In the genomic region with DNA sequence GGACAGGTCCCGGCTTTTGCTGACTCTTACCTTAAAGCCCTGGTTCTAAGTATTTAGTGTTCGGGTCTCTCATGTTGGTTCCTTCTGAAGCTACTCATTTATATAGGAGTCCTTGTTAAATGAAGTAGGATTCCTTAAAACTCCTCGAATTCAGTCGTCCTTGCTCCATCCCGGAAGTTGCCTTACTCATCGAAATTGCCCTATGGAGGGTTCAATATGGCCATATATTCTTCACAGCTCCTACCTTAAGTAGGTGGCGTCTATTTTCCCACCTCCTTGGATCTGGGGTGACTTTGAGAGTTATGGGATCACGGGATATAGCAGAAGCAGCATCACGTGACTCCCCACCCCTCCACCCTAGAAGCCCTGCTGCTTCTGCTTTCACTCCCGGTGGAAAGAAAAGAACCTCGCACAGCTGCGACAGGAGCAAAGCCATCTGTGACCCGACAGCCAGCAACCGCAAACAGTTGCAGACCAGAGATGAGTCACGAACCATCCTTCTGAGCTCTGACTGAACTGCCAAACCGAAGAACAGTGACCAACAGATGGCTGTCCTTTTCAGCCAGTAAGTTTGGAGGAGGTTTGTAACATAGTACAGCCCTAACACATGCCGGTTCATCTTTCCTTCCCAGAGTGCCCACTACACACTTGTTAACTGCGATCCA, we compare ENCODE assay signal across 7 mouse cellular contexts. TPM values are rescaled to one million over a fixed set of nuclear protein-coding genes. Genes with fewer than 3 reads are reported as not detected.
DNase-seq lines count a peak whose midpoint lies in the region; ATAC-seq and TF ChIP-seq lines count a peak whose summit lies in the region.

No protein-coding gene starts in this region.

- no peak for TF ChIP-seq CTCF in CH12.LX (conservative IDR thresholded peaks at IDR 0.05 in 1 of 2, IDR thresholded peaks at IDR 0.05 in 1 of 2; ENCODE audit: low read depth in 2 of 2, low read length in 2 of 2)
- TF ChIP-seq CTCF in spleen, adult 2 months (IDR thresholded peaks at IDR 0.05; ENCODE audit: extremely low read depth, insufficient read depth, insufficient read length, insufficient replicate concordance), result no peak

- TF ChIP-seq RAD21 in CH12.LX (IDR thresholded peaks at IDR 0.05; ENCODE audit: low read depth, low read length), result peak; percentile 30

- no peaks in the 10 kb centered on the region for H3K36me3 ChIP-seq in CH12.LX (replicated peaks in 1 of 2; ENCODE audit: control insufficient read depth in 1 of 2, insufficient read depth in 1 of 2, low read length in 1 of 2)
- no peaks in the 10 kb centered on the region for H3K36me3 ChIP-seq in megakaryocyte, embryonic 14.5 days (replicated peaks; ENCODE audit: low read length)
- H3K36me3 ChIP-seq in spleen, adult 2 months (ENCODE audit: control insufficient read depth, insufficient read depth, low read length), result no peaks in the 10 kb centered on the region

- H3K27ac ChIP-seq in CH12.LX (ENCODE audit: insufficient read depth, low read depth), result peak overlapping the region; percentile 84
- H3K27ac ChIP-seq in spleen, adult 2 months (ENCODE audit: insufficient read depth, low read length), result no peak overlapping the region

- peak; percentile 61 for TF ChIP-seq POLR2A in CH12.LX (IDR thresholded peaks at IDR 0.05; ENCODE audit: low read depth, low read length)
- TF ChIP-seq POLR2A in spleen, adult 2 months (IDR thresholded peaks at IDR 0.05; ENCODE audit: low read depth, low read length), result no peak

- ATAC-seq in inflammation-experienced regulatory T-cells, adult 6 months, result peak; percentile 61

- intact Hi-C loops in left cerebral cortex, postnatal 10 days (cut with DNase I), result no loop called here

- peak overlapping the region; percentile 71 for H3K4me2 ChIP-seq in CH12.LX (ENCODE audit: insufficient read depth, low read depth, poor library complexity, severe bottlenecking)

- in situ Hi-C loops in CH12.LX (cut with MboI; ENCODE audit: low pct_ligation_motif_present, low pct_unique_long_range_greater_than_20kb, low sequenced_read_pairs), result loop anchor here (5.0 to 10.0 kb wide), 2 partner anchors 92 to 146 kb away; a partner anchor contains a TSS

- TF ChIP-seq EP300 in CH12.LX (IDR thresholded peaks at IDR 0.05; ENCODE audit: low read length), result peak; percentile 98

- dilution Hi-C loops in CH12.LX (cut with MboI; ENCODE audit: extremely low pct_ligation_motif_present, extremely low pct_unique_long_range_greater_than_20kb, low sequenced_read_pairs), result no loop called here

- H3K9me3 ChIP-seq in CH12.LX (replicated peaks; ENCODE audit: low read length), result no peaks in the 10 kb centered on the region
- H3K9me3 ChIP-seq in megakaryocyte, embryonic 14.5 days, result no peaks in the 10 kb centered on the region

- H3K79me2 ChIP-seq in CH12.LX (replicated peaks; ENCODE audit: control insufficient read depth, extremely low read depth, insufficient read depth, poor library complexity, severe bottlenecking), result no peaks in the 10 kb centered on the region

- H3K4me3 ChIP-seq in CH12.LX (replicated peaks in 1 of 3; ENCODE audit: low read depth in 2 of 3, low read length in 2 of 3, poor library complexity in 1 of 3), result peak overlapping the region; percentile 20 to 47 (median 35)
- peak overlapping the region; percentile 73 for H3K4me3 ChIP-seq in megakaryocyte, embryonic 14.5 days (replicated peaks)
- H3K4me3 ChIP-seq in spleen, adult 2 months (ENCODE audit: extremely low read depth, insufficient read depth, insufficient read length), result peak overlapping the region; percentile 2; the same call in 1 of the 2 replicates

- H3K9ac ChIP-seq in CH12.LX (ENCODE audit: insufficient read depth, low read depth), result peak overlapping the region; percentile 47

- H3K27me3 ChIP-seq in CH12.LX (replicated peaks), result no peaks in the 10 kb centered on the region
- H3K27me3 ChIP-seq in megakaryocyte, embryonic 14.5 days (replicated peaks), result peaks cover 2% of the 10 kb centered on the region
- H3K27me3 ChIP-seq in spleen, adult 2 months (ENCODE audit: control insufficient read depth, insufficient read depth, low read length), result no peaks in the 10 kb centered on the region

- peak; percentile 90 for DNase-seq in CH12.LX (ENCODE audit: extremely low read depth)
- peak; percentile 47 for DNase-seq in adrenal gland, adult 8-10 months
- peak; percentile 74 for DNase-seq in gastrocnemius, postnatal 25 days
- DNase-seq in left cerebral cortex, postnatal 10 days (ENCODE audit: extremely low spot score in 1 of 2, low spot score in 2 of 2), result peak; percentile 57 to 69
- peak; percentile 22 to 38 for DNase-seq in spleen, adult 2 months (ENCODE audit: low read depth in 1 of 2, low spot score in 2 of 2)

- H3K4me1 ChIP-seq in CH12.LX (ENCODE audit: control insufficient read depth in 1 of 2, insufficient read depth in 2 of 2), result peaks cover 3 to 43% of the 10 kb centered on the region in 2 experiments; a peak in 2 of 4 replicates
- peaks cover 15% of the 10 kb centered on the region for H3K4me1 ChIP-seq in megakaryocyte, embryonic 14.5 days
- H3K4me1 ChIP-seq in spleen, adult 2 months (ENCODE audit: control insufficient read depth, insufficient read depth, insufficient read length), result no peaks in the 10 kb centered on the region; the same call in 1 of the 2 replicates

- 32% methylated on average over 18 of the region's 18 CpGs for WGBS in spleen, adult 2 months

TF ChIP-seq in CH12.LX, 34 proteins besides CTCF, POLR2A, EP300 and RAD21 (continues in another document):
- TF ChIP-seq TBP (conservative IDR thresholded peaks at IDR 0.05; ENCODE audit: low read depth, low read length), result no peak; the same call in 1 of the 2 replicates
- peak; percentile 64; the same call in 1 of the 2 replicates for TF ChIP-seq MXI1 (IDR thresholded peaks at IDR 0.05; ENCODE audit: low read depth, low read length)
- no peak for TF ChIP-seq ZNF384 (IDR thresholded peaks at IDR 0.05; ENCODE audit: low read depth, low read length)
- peak; percentile 89 for TF ChIP-seq MAZ (IDR thresholded peaks at IDR 0.05; ENCODE audit: low read depth, low read length)
- TF ChIP-seq MAFK (IDR thresholded peaks at IDR 0.05; ENCODE audit: insufficient replicate concordance, low read length), result peak; percentile 63; the same call in 1 of the 2 replicates
- peak; percentile 90 for TF ChIP-seq JUND (conservative IDR thresholded peaks at IDR 0.05; ENCODE audit: low read depth, low read length)
- TF ChIP-seq JUN (IDR thresholded peaks at IDR 0.05; ENCODE audit: insufficient read depth, low read depth, low read length), result peak; percentile 85
- peak; percentile 99 for TF ChIP-seq BHLHE40 (IDR thresholded peaks at IDR 0.05; ENCODE audit: low read depth, low read length)
- peak; percentile 97 for TF ChIP-seq USF2 (conservative IDR thresholded peaks at IDR 0.05; ENCODE audit: low read depth, low read length)
- TF ChIP-seq GABPA (IDR thresholded peaks at IDR 0.05; ENCODE audit: insufficient replicate concordance, low read depth, low read length), result no peak
- TF ChIP-seq CHD1 (IDR thresholded peaks at IDR 0.05; ENCODE audit: low read depth, low read length), result no peak; the same call in 1 of the 2 replicates
- peak; percentile 28; the same call in 1 of the 2 replicates for TF ChIP-seq NRF1 (IDR thresholded peaks at IDR 0.05; ENCODE audit: low read depth, low read length)
- no peak for TF ChIP-seq POLR2AphosphoS2 (IDR thresholded peaks at IDR 0.05; ENCODE audit: low read depth, low read length)
- no peak for TF ChIP-seq ZMIZ1 (IDR thresholded peaks at IDR 0.05; ENCODE audit: low read depth, low read length)
- 0 out of 2 replicates have a peak, but pooled peaks have one; percentile 52 for TF ChIP-seq NELFE (IDR thresholded peaks at IDR 0.05; ENCODE audit: low read depth, low read length)

RNA-seq across cellular contexts. Expression of a gene that starts 40.7 kb away (rescaled TPM):
- total RNA-seq in CH12.LX (2012; rRNA removed) (0.13 TPM in 1 of 2 replicates, not detected in the other), CH12.LX (2014; rRNA removed) (not detected in 2 replicates)
- polyA plus RNA-seq in CH12.LX (2012; ENCODE audit: insufficient read length, low read depth), result not detected in 2 replicates
- total RNA-seq in adrenal gland, adult 8-10 months (2022), result not detected
- total RNA-seq in gastrocnemius, postnatal 25 days (2021), result under 1 TPM in 1 of 2 experiments, not detected in 1; 0.35 TPM
- not detected for polyA plus RNA-seq in inflammation-experienced regulatory T-cells, adult 6 months (2017; shearing (Covaris generic))
- total RNA-seq in left cerebral cortex, postnatal 10 days (2021), result not detected
- polyA plus RNA-seq in megakaryocyte, embryonic 14.5 days (2012; ENCODE audit: insufficient read depth, low replicate concordance), result not detected in 2 replicates
- 0.61 TPM in 1 of 2 replicates, not detected in the other for polyA plus RNA-seq in spleen, adult 2 months (2012; rRNA removed)

RNA-seq across cellular contexts. Expression of a gene that starts 46.7 kb away (rescaled TPM):
- total RNA-seq in CH12.LX (2012; rRNA removed), result not detected in 2 replicates
- not detected in 2 replicates for total RNA-seq in CH12.LX (2014; rRNA removed)
- not detected in 2 replicates for polyA plus RNA-seq in CH12.LX (2012; ENCODE audit: insufficient read length, low read depth)
- total RNA-seq in adrenal gland, adult 8-10 months (2022), result not detected
- total RNA-seq in gastrocnemius, postnatal 25 days (2021), result not detected
- polyA plus RNA-seq in inflammation-experienced regulatory T-cells, adult 6 months (2017; shearing (Covaris generic)), result not detected
- total RNA-seq in left cerebral cortex, postnatal 10 days (2021), result not detected
- 5.9 TPM in 1 of 2 replicates, not detected in the other for polyA plus RNA-seq in megakaryocyte, embryonic 14.5 days (2012; ENCODE audit: insufficient read depth, low replicate concordance)
- 0.23 TPM in 1 of 2 replicates, not detected in the other for polyA plus RNA-seq in spleen, adult 2 months (2012; rRNA removed)

RNA-seq across cellular contexts. Expression of a gene that starts 52.4 kb away (rescaled TPM):
- total RNA-seq in CH12.LX (2012; rRNA removed) (not detected in 2 replicates), CH12.LX (2014; rRNA removed) (not detected in 2 replicates)
- not detected in 2 replicates for polyA plus RNA-seq in CH12.LX (2012; ENCODE audit: insufficient read length, low read depth)
- total RNA-seq in adrenal gland, adult 8-10 months (2022), result not detected
- not detected for total RNA-seq in gastrocnemius, postnatal 25 days (2021)
- polyA plus RNA-seq in inflammation-experienced regulatory T-cells, adult 6 months (2017; shearing (Covaris generic)), result not detected
- not detected for total RNA-seq in left cerebral cortex, postnatal 10 days (2021)
- not detected in 2 replicates for polyA plus RNA-seq in megakaryocyte, embryonic 14.5 days (2012; ENCODE audit: insufficient read depth, low replicate concordance)
- 0.11 and 0.33 TPM in 2 replicates for polyA plus RNA-seq in spleen, adult 2 months (2012; rRNA removed)

RNA-seq across cellular contexts. Expression of a gene that starts 58.5 kb away (rescaled TPM):
- total RNA-seq in CH12.LX (2012; rRNA removed) (0.08 TPM in 1 of 2 replicates, not detected in the other), CH12.LX (2014; rRNA removed) (not detected in 2 replicates)
- polyA plus RNA-seq in CH12.LX (2012; ENCODE audit: insufficient read length, low read depth), result 0.25 and 0.36 TPM in 2 replicates
- not detected for total RNA-seq in adrenal gland, adult 8-10 months (2022)
- under 1 TPM in 1 of 2 experiments, not detected in 1; 0.26 TPM for total RNA-seq in gastrocnemius, postnatal 25 days (2021)
- polyA plus RNA-seq in inflammation-experienced regulatory T-cells, adult 6 months (2017; shearing (Covaris generic)), result not detected
- total RNA-seq in left cerebral cortex, postnatal 10 days (2021), result not detected
- polyA plus RNA-seq in megakaryocyte, embryonic 14.5 days (2012; ENCODE audit: insufficient read depth, low replicate concordance), result 1.0 TPM in 1 of 2 replicates, not detected in the other
- 0.14 and 0.40 TPM in 2 replicates for polyA plus RNA-seq in spleen, adult 2 months (2012; rRNA removed)

Comparison
In these comparisons a context has a peak if more than half of its experiments do, and no peak if none do; other contexts are left out.
1. DNase-seq: peak in every context shown above with its lines; median percentile 90 in CH12.LX; 74 in gastrocnemius, postnatal 25 days; 63 in left cerebral cortex, postnatal 10 days; 47 in adrenal gland, adult 8-10 months; 30 in spleen, adult 2 months.
2. H3K4me3 ChIP-seq: peak in every context shown above with its lines; median percentile 73 in megakaryocyte, embryonic 14.5 days; 35 in CH12.LX; 2 in spleen, adult 2 months.